Mouse (Mus musculus): ENCODE measurements around the gene Rhbdf2.

Rhbdf2 gene

DNA sequence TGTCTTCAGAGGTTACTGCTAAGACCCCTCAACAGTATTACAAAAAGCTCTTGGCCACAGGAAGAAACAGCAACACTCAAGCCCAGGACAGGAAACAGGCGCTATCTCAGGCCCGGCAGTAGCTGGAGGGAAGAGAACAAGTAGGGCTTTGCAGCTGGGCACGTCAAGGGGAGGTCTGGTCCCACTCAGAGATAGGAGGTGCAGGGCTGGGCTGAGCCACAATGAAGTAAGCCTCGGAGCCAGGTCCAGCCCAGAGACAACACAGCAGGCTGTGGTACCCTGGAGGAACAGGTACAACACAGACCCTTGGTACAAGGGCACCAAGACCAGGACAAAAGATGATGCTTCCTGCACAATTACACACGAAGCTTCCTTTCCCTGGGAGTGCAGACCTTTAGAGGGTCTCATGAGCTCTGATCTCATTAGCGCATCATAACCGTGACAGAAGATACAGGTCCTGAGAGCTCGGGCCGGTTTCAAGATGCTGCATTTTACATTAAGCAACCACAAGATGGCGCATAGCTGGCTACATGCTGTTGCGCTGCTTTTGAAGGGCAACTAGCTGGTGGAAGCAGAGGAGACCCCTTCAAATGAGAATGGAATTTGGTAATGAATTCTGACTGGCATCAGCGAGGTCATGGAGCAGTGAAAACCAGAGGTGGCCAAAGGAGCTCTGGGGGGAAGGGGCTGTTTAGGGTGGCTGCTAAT, 72.5 kb downstream of the Rhbdf2 start:
- DNase-seq (ENCODE audit: extremely low read depth, low read depth) = no peak

DNA sequence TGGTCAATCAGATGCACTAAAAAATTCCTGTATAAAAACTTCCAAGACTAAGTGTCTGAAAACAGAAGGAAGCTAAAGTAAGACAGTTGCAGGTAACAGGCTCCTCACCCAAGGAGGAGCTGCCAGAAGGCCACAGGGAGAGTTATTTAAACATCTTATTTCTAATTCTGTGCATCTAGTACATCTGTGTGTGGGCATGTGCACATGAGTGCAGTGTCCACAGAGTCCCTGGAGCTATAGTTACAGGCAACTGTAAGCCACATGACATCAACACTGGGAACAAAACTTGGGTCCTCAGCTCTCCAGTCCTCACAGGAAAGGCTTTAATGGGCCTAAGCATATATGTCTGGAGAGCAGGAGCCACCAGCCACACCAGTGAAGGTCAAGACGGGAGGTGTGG, 74.6 kb downstream of the Rhbdf2 start:
- DNase-seq (ENCODE audit: extremely low read depth, low read depth) = no peak

DNA sequence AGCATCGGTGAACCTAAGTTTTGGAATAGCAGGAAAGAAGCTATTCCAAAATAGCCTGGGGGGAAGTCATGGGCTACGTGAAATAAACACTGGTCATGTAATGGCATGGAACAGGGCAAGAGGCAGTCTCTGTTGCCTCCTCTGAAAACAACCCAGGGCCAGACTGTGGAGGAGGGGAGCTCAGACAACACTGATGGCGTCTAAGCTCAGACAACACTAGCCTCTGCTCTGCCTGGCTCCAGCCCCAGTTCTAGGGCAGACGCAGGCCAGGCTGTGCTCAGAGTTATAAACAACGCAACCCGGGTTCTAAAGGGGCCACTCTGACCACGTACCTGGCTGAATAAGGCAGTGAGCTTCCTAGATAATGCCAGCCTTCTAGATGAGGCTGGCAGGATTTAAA, 76.1 kb downstream of the Rhbdf2 start:
- DNase-seq (ENCODE audit: extremely low read depth, low read depth) = no peak

DNA sequence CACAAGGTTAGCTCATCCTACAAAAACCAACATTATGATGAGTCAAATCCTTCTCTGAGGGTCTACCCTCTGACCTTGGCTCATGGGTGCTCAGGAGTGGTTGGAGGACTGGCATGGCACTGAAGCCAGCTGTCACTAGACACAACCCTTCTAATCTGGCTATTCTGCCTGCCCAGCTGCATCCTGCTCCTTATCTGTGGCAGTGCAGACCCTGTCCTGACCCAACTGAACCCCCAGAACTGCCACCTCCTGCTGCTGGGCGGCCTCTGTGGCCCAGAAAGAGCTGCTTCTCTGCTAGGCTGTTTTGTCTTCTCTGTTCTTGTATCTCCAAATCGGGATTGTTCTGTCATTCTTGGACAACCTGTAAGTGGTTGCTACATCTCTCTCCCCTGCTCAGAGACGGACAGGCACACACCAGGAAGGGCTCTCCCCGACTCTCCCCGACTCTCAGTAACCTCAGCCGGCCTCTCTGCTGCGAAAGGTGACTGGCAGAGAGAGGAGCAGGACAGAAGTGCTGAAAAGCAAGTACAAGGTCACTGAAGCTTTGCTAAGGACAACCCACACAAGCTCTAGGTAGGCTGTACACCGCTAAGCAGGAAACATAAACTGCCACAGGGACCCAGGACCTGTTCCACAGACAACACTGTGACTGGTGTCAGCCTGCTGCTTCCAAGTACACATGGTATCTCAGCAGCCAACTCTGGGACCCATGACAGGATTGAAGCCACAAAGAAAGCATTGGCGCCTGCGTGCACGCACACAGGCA, 77.4 kb downstream of the Rhbdf2 start:
- no peak for DNase-seq (ENCODE audit: extremely low read depth, low read depth)

DNA sequence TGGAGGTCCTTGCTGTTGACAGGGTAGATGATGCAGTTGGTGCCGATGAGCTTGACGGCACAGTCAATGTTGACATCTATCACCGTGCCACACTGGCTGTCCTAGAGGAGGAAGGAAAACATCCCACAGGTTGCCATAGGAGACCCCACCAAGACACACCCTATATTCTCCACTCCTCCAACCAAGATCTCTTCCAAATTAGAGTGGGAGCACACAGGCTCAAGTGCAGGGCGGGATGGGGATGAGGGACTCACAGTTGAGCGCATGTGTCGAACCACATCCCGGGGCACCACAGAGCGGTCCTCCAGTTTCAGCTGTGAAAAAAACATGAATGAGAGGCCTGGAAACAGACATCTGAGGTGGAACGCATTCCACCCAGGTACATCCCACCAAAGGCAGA, 78.0 kb downstream of the Rhbdf2 start:
- no peak for DNase-seq (ENCODE audit: extremely low read depth, low read depth)

Data from MEL-GATA-1-ER (cell line).